Mouse (Mus musculus) cerebellum, postnatal 10 days (tissue): ENCODE data around the gene Trpm1.

Experiments
- DNase-seq, 2 experiments: peaks; one replicate each; pipeline ENCODE4 v3.0.0; 2021; ENCODE audit warnings: mixed read lengths in 2 of 2

Gene Trpm1

GRCm38 (mm10) chr7:64164997-64165396 lies 11.4 kb downstream of the Trpm1 start:
- DNase-seq, result peak; percentile 83 to 86

GRCm38 (mm10) chr7:64166025-64166424 lies 12.4 kb downstream of the Trpm1 start:
- DNase-seq, result no peak

GRCm38 (mm10) chr7:64166724-64167123 lies 13.1 kb downstream of the Trpm1 start:
- DNase-seq, result no peak

- peak; percentile 41 to 46 for DNase-seq
Measured at GRCm38 (mm10) chr7:64179310-64179709, 25.7 kb downstream of the Trpm1 start.

- DNase-seq, result no peak
Measured at GRCm38 (mm10) chr7:64185203-64185931, 31.7 kb downstream of the Trpm1 start.

GRCm38 (mm10) chr7:64185932-64186312 lies 32.3 kb downstream of the Trpm1 start:
- no peak for DNase-seq

GRCm38 (mm10) chr7:64192261-64192943 lies 38.8 kb downstream of the Trpm1 start:
- DNase-seq, result peak; percentile 50 to 55

GRCm38 (mm10) chr7:64193476-64193875 lies 39.8 kb downstream of the Trpm1 start:
- DNase-seq, result no peak

GRCm38 (mm10) chr7:64196114-64196513 lies 42.5 kb downstream of the Trpm1 start:
- no peak for DNase-seq

GRCm38 (mm10) chr7:64208700-64209099 lies 55.1 kb downstream of the Trpm1 start:
- DNase-seq, result no peak

- DNase-seq, result no peak
Measured at GRCm38 (mm10) chr7:64212870-64213269, 59.2 kb downstream of the Trpm1 start.

- no peak for DNase-seq
Measured at GRCm38 (mm10) chr7:64214066-64214465, 60.4 kb downstream of the Trpm1 start.

- DNase-seq, result no peak
Measured at GRCm38 (mm10) chr7:64215613-64216012, 62.0 kb downstream of the Trpm1 start.

GRCm38 (mm10) chr7:64217428-64217827 lies 63.8 kb downstream of the Trpm1 start:
- DNase-seq, result no peak

GRCm38 (mm10) chr7:64219765-64220164 lies 66.1 kb downstream of the Trpm1 start:
- no peak for DNase-seq

GRCm38 (mm10) chr7:64223215-64223614 lies 69.6 kb downstream of the Trpm1 start:
- DNase-seq, result no peak

GRCm38 (mm10) chr7:64226339-64227194 lies 72.9 kb downstream of the Trpm1 start:
- peak in 1 of 2 experiments; percentile 23 for DNase-seq

- no peak for DNase-seq
Measured at GRCm38 (mm10) chr7:64227586-64227985, 74.0 kb downstream of the Trpm1 start.

- DNase-seq, result no peak
Measured at GRCm38 (mm10) chr7:64228300-64228699, 74.7 kb downstream of the Trpm1 start.

GRCm38 (mm10) chr7:64229911-64230310 lies 76.3 kb downstream of the Trpm1 start:
- DNase-seq, result no peak

GRCm38 (mm10) chr7:64231001-64231400 lies 77.4 kb downstream of the Trpm1 start:
- no peak for DNase-seq

- DNase-seq, result no peak
Measured at GRCm38 (mm10) chr7:64231996-64232395, 78.4 kb downstream of the Trpm1 start.

GRCm38 (mm10) chr7:64234310-64234820 lies 80.7 kb downstream of the Trpm1 start:
- DNase-seq, result no peak
